Mouse (Mus musculus) bone marrow macrophage, adult 2 months (primary cell): ENCODE results near the gene Ncf4.

Experiments used
- CTCF ChIP-seq: IDR thresholded peaks from 2 replicates; pipeline ENCODE4 v1.5.1; 2012; ENCODE audit warnings: low read depth, mild to moderate bottlenecking, low read length, moderate library complexity
- POLR2A ChIP-seq: IDR thresholded peaks from 2 replicates; pipeline ENCODE4 v1.6.1; 2012; ENCODE audit warnings: mild to moderate bottlenecking, low read depth, low read length, borderline replicate concordance

GRCm38 (mm10) chr15:78227816-78228215 is 16.8 kb upstream of the Ncf4 start:
- TF ChIP-seq POLR2A (no peak), CTCF (no peak)
